In the genomic region with DNA sequence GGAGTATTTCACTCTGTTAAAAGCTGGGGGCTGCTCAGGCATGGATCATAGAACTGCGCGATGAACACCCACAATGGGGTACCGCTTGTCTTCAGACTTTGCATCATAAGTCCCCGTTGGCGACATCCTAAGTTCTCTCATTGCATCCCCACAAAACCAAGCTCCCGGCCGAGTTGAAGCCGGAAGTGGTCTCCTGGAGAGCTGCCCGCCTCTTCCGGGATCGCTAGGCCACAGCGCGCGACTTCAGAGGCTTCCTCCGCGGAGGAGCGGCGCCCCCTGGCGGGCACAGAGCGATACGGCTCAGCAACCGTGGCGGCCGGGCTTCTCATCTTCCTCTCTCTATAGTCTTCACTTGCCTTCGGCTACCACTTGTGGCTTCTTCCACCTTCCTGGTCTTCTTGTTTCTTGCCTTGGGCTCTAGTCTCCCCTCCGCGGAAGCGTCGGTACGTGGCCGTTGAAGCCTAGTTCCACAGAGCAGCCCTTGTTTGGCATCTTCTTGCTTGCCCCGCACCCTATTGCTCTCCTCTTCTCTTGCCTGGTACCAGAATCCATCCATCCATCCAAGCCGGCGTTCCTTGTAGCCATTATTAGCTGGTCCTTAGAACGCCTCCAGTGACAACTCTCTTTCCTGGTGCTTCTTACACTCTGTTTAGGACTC, we compare ENCODE assay signal across 8 mouse cellular contexts. TPM values are rescaled to one million over a fixed set of nuclear protein-coding genes. Genes with fewer than 3 reads are reported as not detected.
DNase-seq lines count a peak whose midpoint lies in the region; ATAC-seq and TF ChIP-seq lines count a peak whose summit lies in the region.

No protein-coding gene starts in this region.

- peaks cover 10% of the 10 kb centered on the region; the same call in 1 of the 2 replicates for H3K4me1 ChIP-seq in hindbrain, embryonic 14.5 days (replicated peaks; ENCODE audit: control insufficient read depth, insufficient read depth, low read length)

- peak overlapping the region; percentile 69 for H3K4me2 ChIP-seq in hindbrain, embryonic 14.5 days (replicated peaks)

- H3K36me3 ChIP-seq in hindbrain, embryonic 14.5 days (replicated peaks; ENCODE audit: control insufficient read depth, insufficient read depth) = no peaks in the 10 kb centered on the region

- POLR2A ChIA-PET in Patski (lab: Charles Lee) = interaction anchor here (0.8 to 3.2 kb wide), 6 partner anchors 9 to 79 kb away, joined by 3 to 13 read pairs (median 5); a partner anchor contains a TSS

- H3K9me3 ChIP-seq in hindbrain, embryonic 14.5 days (ENCODE audit: control insufficient read depth, low read length) = no peaks in the 10 kb centered on the region

- peak overlapping the region; percentile 71 for H3K27ac ChIP-seq in hindbrain, embryonic 14.5 days

- DNase-seq in Patski (ENCODE audit: low read depth, low spot score) = no peak
- DNase-seq in cerebellum, postnatal 14 days = peak; percentile 97 to 98
- DNase-seq in frontal cortex, postnatal 25 days (ENCODE audit: low spot score in 2 of 2) = peak; percentile 85 to 88
- peak; percentile 95 for DNase-seq in hindbrain, embryonic 14.5 days (ENCODE audit: low spot score)
- DNase-seq in left cerebral cortex, adult 11 months (ENCODE audit: low spot score) = peak; percentile 84
- peak; percentile 93 to 95 for DNase-seq in lung, postnatal 4 days
- DNase-seq in retina, postnatal 1 day = peak; percentile 93
- peak; percentile 98 for DNase-seq in thymus, postnatal 4 days

- peak; percentile 68 for ATAC-seq in Patski
- peak; percentile 74 for ATAC-seq in hindbrain, embryonic 14.5 days (ENCODE audit: low FRiP score)

- H3K4me3 ChIP-seq in hindbrain, embryonic 14.5 days (replicated peaks; ENCODE audit: low read length) = peak overlapping the region; percentile 33

- CTCF ChIA-PET in Patski (lab: Charles Lee) = interaction anchor here (0.8 to 8.7 kb wide), 32 partner anchors 9 to 104 kb away, joined by 3 to 91 read pairs (median 8); a partner anchor contains a TSS

- 5% methylated on average over 35 of the region's 35 CpGs for WGBS in hindbrain, embryonic 14.5 days

- no peaks in the 10 kb centered on the region for H3K27me3 ChIP-seq in Patski
- H3K27me3 ChIP-seq in hindbrain, embryonic 14.5 days (ENCODE audit: control insufficient read depth, insufficient read depth, low read length) = no peaks in the 10 kb centered on the region

- in situ Hi-C loops in Patski (cut with MboI; ENCODE audit: low pct_unique_long_range_greater_than_20kb) = loop anchor here (5.0 kb wide), 3 partner anchors 33 to 93 kb away; a partner anchor contains a TSS

- TF ChIP-seq CTCF in Patski (IDR thresholded peaks at IDR 0.05) = peak; percentile 99

- H3K9ac ChIP-seq in hindbrain, embryonic 14.5 days = peak overlapping the region; percentile 66

RNA-seq across cellular contexts. Expression of a gene that starts 9.5 kb away (rescaled TPM):
- polyA plus RNA-seq in Patski (2021) = 592 TPM
- 282 and 291 TPM in 2 replicates for polyA plus RNA-seq in hindbrain, embryonic 14.5 days (2014; fragmentation: Nextera tagmentation; extraction: Ambion mirVana)

RNA-seq across cellular contexts. Expression of a gene that starts 24.7 kb away (rescaled TPM):
- polyA plus RNA-seq in Patski (2021) = 0.13 TPM
- 48.3 and 48.5 TPM in 2 replicates for polyA plus RNA-seq in hindbrain, embryonic 14.5 days (2014; fragmentation: Nextera tagmentation; extraction: Ambion mirVana)

RNA-seq across cellular contexts. Expression of a gene that starts 34.9 kb away (rescaled TPM):
- polyA plus RNA-seq in Patski (2021) = 2.2 TPM
- 1.3 TPM in 2 replicates for polyA plus RNA-seq in hindbrain, embryonic 14.5 days (2014; fragmentation: Nextera tagmentation; extraction: Ambion mirVana)

RNA-seq across cellular contexts. Expression of a gene that starts 35.6 kb away (rescaled TPM):
- polyA plus RNA-seq in Patski (2021) = 39.1 TPM
- polyA plus RNA-seq in hindbrain, embryonic 14.5 days (2014; fragmentation: Nextera tagmentation; extraction: Ambion mirVana) = 4.2 and 4.5 TPM in 2 replicates

RNA-seq across cellular contexts. Expression of a gene that starts 57.2 kb away (rescaled TPM):
- polyA plus RNA-seq in Patski (2021) = 19.1 TPM
- 11.2 and 16.5 TPM in 2 replicates for polyA plus RNA-seq in hindbrain, embryonic 14.5 days (2014; fragmentation: Nextera tagmentation; extraction: Ambion mirVana)

Comparison
In these comparisons a context has a peak if more than half of its experiments do, and no peak if none do; other contexts are left out.
1. RNA of a gene that starts 24.7 kb away (polyA plus RNA-seq): 48.3 to 48.5 TPM in hindbrain, embryonic 14.5 days; 0.13 TPM in Patski (single experiment); every median in the first group is over 10 times any median in the second.